Mouse (Mus musculus): ENCODE measurements around the gene Gucy2d.

DNA sequence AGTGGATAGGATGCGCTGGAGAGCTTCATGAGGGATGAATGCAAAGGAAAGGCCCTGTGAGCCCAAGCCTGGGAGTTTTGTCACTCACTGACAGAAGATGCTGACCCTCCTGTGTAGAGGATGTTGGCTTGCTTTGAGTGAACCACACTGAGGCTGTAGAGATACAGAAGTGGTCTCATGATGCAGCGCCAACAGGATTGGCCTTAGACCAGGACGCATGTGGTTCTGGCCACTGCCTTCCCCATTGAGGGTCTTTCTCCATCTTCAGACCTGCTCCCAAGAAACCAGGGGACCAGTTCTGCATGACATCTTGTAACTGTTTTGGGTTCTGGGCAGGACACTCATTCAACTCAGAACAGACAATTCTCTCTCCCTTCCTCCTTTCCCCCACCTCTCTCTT, 10.6 kb upstream of the Gucy2d start:
- TF ChIP-seq CTCF (IDR thresholded peaks at IDR 0.05; ENCODE audit: extremely low read depth, insufficient read depth, insufficient read length, insufficient replicate concordance), result no peak
- no peak for TF ChIP-seq POLR2A (IDR thresholded peaks at IDR 0.05; ENCODE audit: low read depth, low read length)

Measured in spleen, adult 2 months (tissue).